Mouse (Mus musculus) limb, embryonic 15.5 days (tissue): ENCODE results near the gene Klc2. TPM values are rescaled to one million over a fixed set of nuclear protein-coding genes. Genes with fewer than 3 reads are reported as not detected.

Experiments
- ATAC-seq: fragments of 200-750 bp; cut with Nextera tagmentation; 2 replicates; pipeline ENCODE4 v1.8.0; 2017; ENCODE audit warnings: low read depth, moderate TSS enrichment; ENCODE audit not compliant: insufficient number of reproducible peaks, low FRiP score, low TSS enrichment
- H3K27ac ChIP-seq: fragments of 300-500 bp; sonication (generic); 2 replicates; pipeline ENCODE4 v1.5.1; 2015; ENCODE audit warnings: moderate library complexity, mild to moderate bottlenecking, inconsistent platforms
- H3K27me3 ChIP-seq: fragments of 300-500 bp; sonication (generic); 2 replicates; pipeline ENCODE4 v1.6.1; 2015; ENCODE audit warnings: inconsistent platforms
- H3K36me3 ChIP-seq: fragments of 300-500 bp; sonication (generic); 2 replicates; pipeline ENCODE4 v1.6.1; 2015; ENCODE audit warnings: inconsistent platforms
- H3K4me1 ChIP-seq: fragments of 300-500 bp; sonication (generic); 2 replicates; pipeline ENCODE4 v1.6.1; 2015; ENCODE audit warnings: inconsistent platforms
- H3K4me2 ChIP-seq: fragments of 300-500 bp; sonication (generic); 2 replicates; pipeline ENCODE4 v1.6.1; 2015; ENCODE audit warnings: mild to moderate bottlenecking, inconsistent platforms
- H3K4me3 ChIP-seq: fragments of 300-500 bp; sonication (generic); 2 replicates; pipeline ENCODE4 v1.5.1; 2015; ENCODE audit warnings: mild to moderate bottlenecking, inconsistent platforms
- H3K9ac ChIP-seq: fragments of 300-500 bp; sonication (generic); 2 replicates; pipeline ENCODE4 v1.6.1; 2015; ENCODE audit warnings: inconsistent platforms
- H3K9me3 ChIP-seq: fragments of 300-500 bp; sonication (generic); 2 replicates; pipeline ENCODE4 v1.6.1; 2016; ENCODE audit warnings: inconsistent platforms
- WGBS: fragments of 180-500 bp; shearing (Covaris S2); methylation state at CpG from one replicate; pipeline ENCODE4 v1.1.7; 2015; 5-methylcytosine and 5-hydroxymethylcytosine counted together
- polyA plus RNA-seq: library from polyadenylated mRNA; unstranded; fragments of >200 nt; fragmentation: Nextera tagmentation; extraction: Ambion mirVana; gene quantifications from 2 replicates; pipeline ENCODE4 v1.2.1, GENCODE M21; 2015

Gene Klc2
- polyA plus RNA-seq, 1 experiment from 2014 or later = 16.9 TPM

DNA sequence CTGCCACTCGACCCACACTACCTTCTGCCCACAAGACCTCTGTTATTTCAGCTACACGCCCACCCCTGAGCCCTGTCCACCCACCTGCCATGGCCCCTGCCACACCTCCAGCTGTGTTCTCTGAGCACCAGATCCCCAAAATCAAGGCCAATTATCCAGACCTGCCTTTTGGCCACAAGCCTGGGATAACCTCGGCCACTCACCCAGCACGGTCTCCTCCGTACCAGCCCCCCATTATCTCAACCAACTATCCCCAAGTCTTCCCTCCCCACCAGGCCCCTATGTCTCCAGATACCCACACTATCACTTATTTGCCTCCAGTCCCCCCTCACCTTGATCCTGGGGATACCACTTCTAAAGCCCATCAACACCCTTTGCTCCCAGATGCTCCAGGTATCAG is 48.9 kb downstream of the Klc2 start:
- peaks cover 74% of the 10 kb centered on the region for H3K4me1 ChIP-seq
- no peak overlapping the region for H3K9ac ChIP-seq

GRCm38 (mm10) chr19:5068570-5069234 is 49.7 kb downstream of the Klc2 start:
- H3K9ac ChIP-seq = peak overlapping the region; percentile 80
- peaks cover 72% of the 10 kb centered on the region for H3K4me1 ChIP-seq
- peak overlapping the region; percentile 91 for H3K4me2 ChIP-seq
- WGBS = 27% methylated on average over 21 of the region's 21 CpGs
- ATAC-seq = no peak
- H3K4me3 ChIP-seq = peak overlapping the region; percentile 67
- no peaks in the 10 kb centered on the region for H3K36me3 ChIP-seq
- H3K27ac ChIP-seq = peak overlapping the region; percentile 96
- H3K27me3 ChIP-seq = peaks cover 3% of the 10 kb centered on the region; the same call in 1 of the 2 replicates
- H3K9me3 ChIP-seq = no peaks in the 10 kb centered on the region

More for the DNA sequence above, 48.9 kb downstream of the Klc2 start:
- 69% methylated on average over 5 of the region's 5 CpGs for WGBS
- Histone ChIP-seq H3K4me3 (peak overlapping the region; percentile 67), H3K9me3 (no peaks in the 10 kb centered on the region), H3K27me3 (peaks cover 6% of the 10 kb centered on the region; the same call in 1 of the 2 replicates), H3K4me2 (peak overlapping the region; percentile 91), H3K27ac (peak overlapping the region; percentile 96), H3K36me3 (no peaks in the 10 kb centered on the region)
- ATAC-seq = no peak

DNA sequence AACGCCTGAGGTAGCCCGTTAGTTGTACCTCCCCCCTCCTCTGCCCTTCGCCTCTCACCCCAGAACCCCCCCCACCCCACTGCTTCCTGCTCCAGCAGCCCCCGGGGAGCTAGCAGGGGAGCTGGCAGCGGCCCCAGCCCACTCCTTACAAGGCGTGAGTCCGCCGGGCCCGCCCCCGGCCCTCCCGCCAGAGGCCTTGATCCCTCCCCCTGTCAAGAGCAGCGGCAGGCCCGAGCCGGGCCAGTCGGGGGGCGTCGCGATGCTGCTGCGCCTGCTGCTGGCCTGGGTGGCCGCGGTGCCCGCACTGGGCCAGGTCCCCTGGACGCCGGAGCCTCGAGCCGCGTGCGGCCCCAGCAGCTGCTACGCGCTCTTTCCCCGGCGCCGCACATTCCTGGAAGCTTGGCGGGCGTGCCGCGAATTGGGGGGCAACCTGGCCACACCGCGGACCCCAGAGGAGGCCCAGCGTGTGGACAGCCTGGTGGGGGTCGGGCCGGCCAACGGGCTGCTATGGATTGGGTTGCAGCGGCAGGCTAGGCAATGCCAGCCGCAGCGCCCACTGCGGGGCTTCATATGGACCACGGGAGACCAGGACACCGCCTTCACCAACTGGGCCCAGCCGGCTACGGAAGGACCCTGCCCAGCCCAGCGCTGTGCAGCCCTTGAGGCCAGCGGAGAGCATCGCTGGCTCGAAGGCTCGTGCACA is 50.3 kb downstream of the Klc2 start, which contains the start of gene Cd248:
Cd248 (plus strand) TSS at position 212 of the 703 bp plus-strand sequence.
- Histone ChIP-seq H3K27ac (peak within 1 kb of the TSS; percentile 96), H3K27me3 (peaks cover 3% of the 10 kb centered on the region; the same call in 1 of the 2 replicates), H3K9ac (peak within 1 kb of the TSS; percentile 80), H3K4me3 (peak within 1 kb of the TSS; percentile 67), H3K4me1 (peaks cover 66% of the 10 kb centered on the region), H3K36me3 (no peaks in the 10 kb centered on the region), H3K9me3 (no peaks in the 10 kb centered on the region), H3K4me2 (peak within 1 kb of the TSS; percentile 91)
- ATAC-seq = peak; percentile 64
- WGBS = under 1% methylated on average over 52 of the region's 56 CpGs

DNA sequence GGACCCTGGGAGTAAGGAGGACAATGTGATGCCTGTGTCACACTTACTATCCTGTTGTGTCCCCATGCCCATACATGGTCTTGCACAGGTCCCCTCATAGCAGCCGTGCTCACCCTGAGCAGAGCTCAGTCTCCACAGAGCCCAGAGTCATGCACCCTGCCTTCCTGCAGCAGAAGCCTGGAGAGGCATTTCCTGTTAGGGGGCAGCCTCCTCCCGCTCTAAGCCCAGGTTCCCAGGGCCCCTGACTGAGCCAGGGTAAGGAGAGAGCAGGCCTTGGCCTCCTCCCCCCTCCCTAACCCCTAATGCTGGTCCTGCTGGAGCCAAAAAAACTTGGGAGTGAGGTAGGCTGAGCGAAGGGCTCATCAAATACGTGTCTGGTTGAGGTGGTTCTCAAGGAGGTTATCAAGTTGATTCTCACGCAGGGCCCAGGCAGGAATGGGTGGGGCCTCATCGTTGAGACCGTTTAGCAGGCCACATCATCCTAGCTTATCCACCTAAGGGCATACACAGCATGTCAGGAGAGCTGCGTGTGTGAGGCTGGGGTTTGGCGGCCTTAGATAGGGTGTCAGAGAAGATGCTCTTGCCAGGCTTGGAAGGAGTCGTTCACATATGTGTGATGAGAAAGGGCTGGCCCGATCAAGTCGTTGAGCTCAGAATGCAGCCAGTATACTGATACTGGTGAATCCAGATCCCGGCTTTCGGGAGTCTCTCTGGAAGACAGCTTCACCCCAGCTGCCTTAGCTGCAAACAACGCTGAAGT is 51.1 kb downstream of the Klc2 start:
- H3K9ac ChIP-seq = peak overlapping the region; percentile 80
- no peaks in the 10 kb centered on the region for H3K36me3 ChIP-seq
- 7% methylated on average over 15 of the region's 15 CpGs for WGBS
- ATAC-seq = no peak
- H3K27me3 ChIP-seq = peaks cover 3% of the 10 kb centered on the region; the same call in 1 of the 2 replicates
- peak overlapping the region; percentile 91 for H3K4me2 ChIP-seq
- no peaks in the 10 kb centered on the region for H3K9me3 ChIP-seq
- H3K4me3 ChIP-seq = peak overlapping the region; percentile 67
- H3K4me1 ChIP-seq = peaks cover 60% of the 10 kb centered on the region
- H3K27ac ChIP-seq = peak overlapping the region; percentile 96

DNA sequence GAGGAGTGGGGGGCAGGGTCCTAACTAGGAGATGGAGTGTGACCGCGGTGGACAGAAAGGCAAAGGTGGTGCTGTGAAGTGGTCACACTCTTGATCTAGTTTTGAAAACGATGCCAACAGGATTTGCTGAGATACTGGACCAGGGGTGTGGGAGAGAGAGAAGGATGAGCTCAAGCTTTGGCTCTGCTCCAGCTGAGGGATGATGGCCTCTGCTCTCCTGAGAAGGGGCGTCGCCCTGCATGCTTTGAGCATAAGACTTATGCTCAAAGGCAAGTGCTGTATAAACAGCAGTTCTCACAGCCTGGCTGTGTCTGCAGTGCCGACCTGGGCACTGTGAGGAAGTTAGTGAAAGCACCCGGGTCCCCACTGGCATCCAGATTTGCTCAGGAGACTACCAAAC is 53.3 kb downstream of the Klc2 start:
- no peak overlapping the region for H3K4me3 ChIP-seq
- H3K36me3 ChIP-seq = no peaks in the 10 kb centered on the region
- no peak overlapping the region for H3K27ac ChIP-seq
- H3K27me3 ChIP-seq = peaks cover 3% of the 10 kb centered on the region; the same call in 1 of the 2 replicates
- ATAC-seq = no peak
- no peak overlapping the region for H3K9ac ChIP-seq
- H3K9me3 ChIP-seq = no peaks in the 10 kb centered on the region
- H3K4me2 ChIP-seq = no peak overlapping the region
- peaks cover 58% of the 10 kb centered on the region for H3K4me1 ChIP-seq
- WGBS = 59% methylated on average over 7 of the region's 7 CpGs

DNA sequence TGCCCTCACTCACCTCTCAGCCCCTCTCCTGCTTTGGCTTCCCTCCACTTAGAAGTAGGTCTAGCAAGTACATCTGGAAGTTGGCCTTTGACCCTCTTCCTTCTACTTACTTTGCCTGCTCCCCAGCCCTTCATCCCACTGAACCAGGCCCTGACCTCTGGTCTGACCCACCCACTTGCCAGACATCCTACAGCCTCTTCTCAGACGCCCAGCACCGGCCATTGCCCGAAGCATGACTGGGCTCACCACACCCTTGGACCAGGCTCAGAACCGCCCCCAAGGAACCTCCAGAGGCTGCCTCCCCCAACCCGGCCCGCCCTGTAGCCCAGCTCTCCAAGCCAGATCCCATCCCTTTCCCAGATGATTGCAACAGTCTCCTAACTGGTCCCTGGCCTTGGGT is 55.9 kb downstream of the Klc2 start:
- no peaks in the 10 kb centered on the region for H3K27me3 ChIP-seq
- ATAC-seq = no peak
- no peak overlapping the region for H3K27ac ChIP-seq
- no peaks in the 10 kb centered on the region for H3K36me3 ChIP-seq
- H3K4me3 ChIP-seq = no peak overlapping the region
- H3K9me3 ChIP-seq = no peaks in the 10 kb centered on the region
- 45% methylated on average over 6 of the region's 6 CpGs for whole genome bisulfite sequencing
- H3K9ac ChIP-seq = no peak overlapping the region
- H3K4me1 ChIP-seq = peaks cover 55% of the 10 kb centered on the region
- H3K4me2 ChIP-seq = no peak overlapping the region

- H3K36me3 ChIP-seq = no peaks in the 10 kb centered on the region
- no peak overlapping the region for H3K9ac ChIP-seq
- H3K9me3 ChIP-seq = no peaks in the 10 kb centered on the region
- peaks cover 51% of the 10 kb centered on the region for H3K4me1 ChIP-seq
- no peak overlapping the region for H3K4me2 ChIP-seq
- H3K27me3 ChIP-seq = no peaks in the 10 kb centered on the region
- no peak overlapping the region for H3K27ac ChIP-seq
- no peak overlapping the region for H3K4me3 ChIP-seq
- no peak for ATAC-seq
- WGBS = 81% methylated on average over 5 of the region's 5 CpGs
Measured at GRCm38 (mm10) chr19:5062041-5062440, 56.3 kb downstream of the Klc2 start.

DNA sequence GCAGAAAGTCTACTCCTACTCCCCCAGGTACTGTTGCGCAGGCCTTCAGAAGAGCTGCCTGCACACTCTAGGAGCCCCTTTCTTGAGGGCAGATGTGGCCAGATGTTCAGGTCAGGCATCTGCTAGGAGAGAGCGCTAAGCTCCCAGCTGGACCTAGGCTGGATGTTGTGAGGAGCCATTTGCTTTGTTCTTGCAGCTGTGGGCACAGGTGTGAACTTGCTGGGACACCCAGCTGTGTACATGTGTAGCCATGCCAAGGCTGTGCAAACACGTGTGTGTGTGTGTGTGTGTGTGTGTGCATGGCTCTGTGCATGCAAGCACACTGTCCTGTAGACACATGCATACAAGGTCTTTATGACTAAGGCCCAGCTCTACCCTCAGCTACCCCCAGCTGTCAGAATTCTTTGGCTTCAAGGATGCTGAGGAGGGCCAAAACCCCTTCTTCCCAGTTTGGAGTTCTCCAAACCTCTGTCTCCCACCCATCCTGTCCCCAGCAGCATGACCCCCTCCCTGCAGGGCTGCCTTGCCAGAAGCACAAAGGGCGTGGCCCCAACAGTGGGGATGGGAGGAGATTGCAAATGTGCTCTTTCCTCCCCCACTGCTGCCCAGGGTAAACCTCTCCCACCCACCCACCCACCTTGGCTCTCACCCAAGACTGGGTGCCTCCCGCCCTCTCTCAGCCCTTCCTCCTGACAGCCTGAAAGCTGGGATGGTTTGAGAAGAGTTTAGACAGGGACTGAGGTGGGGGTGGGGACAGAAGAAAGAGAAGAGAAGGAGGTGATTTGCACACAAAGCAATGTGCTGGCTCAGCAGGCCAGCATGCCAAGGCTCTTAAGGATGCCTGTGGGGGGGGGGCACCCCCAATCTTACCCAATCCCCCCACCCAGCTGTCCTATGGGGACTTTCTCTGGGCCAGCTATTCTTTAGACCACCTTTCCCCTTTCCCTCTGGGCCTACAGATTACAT is 57.7 kb downstream of the Klc2 start:
- Histone ChIP-seq H3K27ac (peak overlapping the region; percentile 40), H3K27me3 (no peaks in the 10 kb centered on the region), H3K9me3 (no peaks in the 10 kb centered on the region), H3K9ac (no peak overlapping the region), H3K4me3 (no peak overlapping the region), H3K4me1 (peaks cover 55% of the 10 kb centered on the region), H3K4me2 (no peak overlapping the region), H3K36me3 (no peaks in the 10 kb centered on the region)
- 27% methylated on average over 5 of the region's 5 CpGs for WGBS
- ATAC-seq = peak; percentile 16; the same call in 1 of the 2 replicates

GRCm38 (mm10) chr19:5058801-5059771 is 59.3 kb downstream of the Klc2 start:
- WGBS = 24% methylated on average over 10 of the region's 10 CpGs
- H3K27me3 ChIP-seq = peaks cover 1% of the 10 kb centered on the region; the same call in 1 of the 2 replicates
- no peak overlapping the region for H3K4me3 ChIP-seq
- peaks cover 46% of the 10 kb centered on the region for H3K4me1 ChIP-seq
- no peaks in the 10 kb centered on the region for H3K36me3 ChIP-seq
- no peak overlapping the region; the same call in 1 of the 2 replicates for H3K9ac ChIP-seq
- H3K4me2 ChIP-seq = no peak overlapping the region
- no peaks in the 10 kb centered on the region for H3K9me3 ChIP-seq
- peak; percentile 33; the same call in 1 of the 2 replicates for ATAC-seq
- peak overlapping the region; percentile 48 for H3K27ac ChIP-seq
